Mouse (Mus musculus) testis, adult 2 months (tissue): Measurements from ENCODE around the gene Sgsh.

Experiments used
- CTCF ChIP-seq: fragments of 200-500 bp; IDR thresholded peaks from 2 replicates; pipeline ENCODE4 v1.5.1; 2012; ENCODE audit warnings: low read depth, mild to moderate bottlenecking, inconsistent platforms, low read length, moderate library complexity; ENCODE audit not compliant: control insufficient read depth, insufficient read depth, insufficient replicate concordance
- POLR2A ChIP-seq: fragments of 200-500 bp; IDR thresholded peaks from 2 replicates; pipeline ENCODE4 v1.6.1; 2012; ENCODE audit warnings: low read depth, mild to moderate bottlenecking, inconsistent platforms, low read length, moderate library complexity; ENCODE audit not compliant: control insufficient read depth

DNA sequence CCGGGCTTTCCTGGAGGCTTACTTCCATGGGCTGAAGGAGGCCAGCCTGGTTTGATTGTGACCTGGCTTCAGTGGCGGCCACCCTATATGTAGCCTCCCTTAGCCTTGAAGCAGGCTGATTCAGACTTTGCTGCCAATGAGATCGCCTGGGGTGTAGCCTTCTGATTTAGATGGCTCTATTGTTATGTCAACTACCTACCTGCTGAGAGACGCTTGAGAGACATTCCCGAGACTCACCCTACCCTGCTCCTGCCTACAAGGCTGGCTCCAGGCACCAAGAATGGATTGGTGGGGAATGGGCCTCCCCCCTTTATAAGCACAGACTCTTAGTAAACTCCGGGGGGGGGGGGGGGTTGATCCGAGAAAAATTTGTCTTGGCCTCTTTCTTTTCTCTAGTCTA lies 40.1 kb upstream of the Sgsh start:
- TF ChIP-seq CTCF (no peak), POLR2A (no peak)
